Mouse (Mus musculus) naive thymus-derived CD4-positive, alpha-beta T cell, adult 2 months (primary cell): Measurements from ENCODE around the gene Arhgap29.

Source experiments
- DNase-seq: peaks from one replicate; pipeline ENCODE4 v3.0.0-alpha.2; 2011; ENCODE audit warnings: low read depth

Gene Arhgap29

GRCm38 (mm10) chr3:121941204-121941745 is 11.1 kb upstream of the Arhgap29 start:
- DNase-seq: no peak

GRCm38 (mm10) chr3:121945957-121946356 is 6.4 kb upstream of the Arhgap29 start:
- DNase-seq: no peak

- DNase-seq: no peak
Measured at GRCm38 (mm10) chr3:121946765-121947164, 5.6 kb upstream of the Arhgap29 start.

- DNase-seq: no peak
Measured at GRCm38 (mm10) chr3:121950139-121950538, 2.2 kb upstream of the Arhgap29 start.

- no peak for DNase-seq
Measured at GRCm38 (mm10) chr3:121951116-121951515, 1.2 kb upstream of the Arhgap29 start.

- DNase-seq: peak; percentile 56
Measured at GRCm38 (mm10) chr3:121953049-121953432, 700 bp downstream of the Arhgap29 start.

GRCm38 (mm10) chr3:121953433-121954161 is 1.3 kb downstream of the Arhgap29 start:
- DNase-seq: no peak

GRCm38 (mm10) chr3:121954421-121954820 is 2.1 kb downstream of the Arhgap29 start:
- no peak for DNase-seq

- DNase-seq: no peak
Measured at GRCm38 (mm10) chr3:121955527-121955926, 3.2 kb downstream of the Arhgap29 start.

GRCm38 (mm10) chr3:121956789-121957188 is 4.4 kb downstream of the Arhgap29 start:
- no peak for DNase-seq

GRCm38 (mm10) chr3:121957606-121958344 is 5.4 kb downstream of the Arhgap29 start:
- DNase-seq: no peak

GRCm38 (mm10) chr3:121964173-121964572 is 11.8 kb downstream of the Arhgap29 start:
- peak; percentile 84 for DNase-seq

- peak; percentile 92 for DNase-seq
Measured at GRCm38 (mm10) chr3:121967681-121968476, 15.5 kb downstream of the Arhgap29 start.

- no peak for DNase-seq
Measured at GRCm38 (mm10) chr3:121968621-121969020, 16.3 kb downstream of the Arhgap29 start.

GRCm38 (mm10) chr3:121969451-121969850 is 17.1 kb downstream of the Arhgap29 start:
- no peak for DNase-seq

GRCm38 (mm10) chr3:121973761-121974160 is 21.4 kb downstream of the Arhgap29 start:
- no peak for DNase-seq

- no peak for DNase-seq
Measured at GRCm38 (mm10) chr3:121975381-121975780, 23.0 kb downstream of the Arhgap29 start.

GRCm38 (mm10) chr3:121981306-121981705 is 29.0 kb downstream of the Arhgap29 start:
- no peak for DNase-seq

GRCm38 (mm10) chr3:121982450-121982849 is 30.1 kb downstream of the Arhgap29 start:
- DNase-seq: no peak

GRCm38 (mm10) chr3:121995125-121995524 is 42.8 kb downstream of the Arhgap29 start:
- no peak for DNase-seq

- DNase-seq: no peak
Measured at GRCm38 (mm10) chr3:121999934-122000333, 47.6 kb downstream of the Arhgap29 start.

- no peak for DNase-seq
Measured at GRCm38 (mm10) chr3:122001568-122001967, 49.2 kb downstream of the Arhgap29 start.
